Mouse (Mus musculus) ovary, adult 18-20 months (tissue): ENCODE measurements around the gene Aig1.

Experiments
- DNase-seq: peaks from one replicate; pipeline ENCODE4 v3.0.0; 2022; ENCODE audit warnings: low spot score, mixed read lengths

The Aig1 gene

DNA sequence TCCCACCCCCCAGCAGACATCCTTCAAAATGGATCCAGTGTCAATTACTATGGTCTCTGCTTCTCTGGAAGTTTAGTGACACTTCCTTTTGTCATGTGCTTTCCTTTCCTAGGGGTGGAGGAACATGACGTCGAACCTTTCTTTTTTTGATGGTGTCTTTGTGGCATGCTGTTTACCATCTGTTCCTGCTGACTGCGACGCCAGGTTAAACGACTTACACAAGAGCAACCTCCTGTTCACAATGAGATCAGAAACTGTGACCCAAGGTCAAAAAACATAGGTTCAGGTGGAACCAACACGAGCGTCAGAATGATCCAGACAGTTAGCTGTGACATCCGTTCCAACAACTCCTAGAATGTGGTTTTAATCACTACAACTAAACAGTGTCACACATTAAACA, 166.7 kb downstream of the Aig1 start:
- DNase-seq: no peak

DNA sequence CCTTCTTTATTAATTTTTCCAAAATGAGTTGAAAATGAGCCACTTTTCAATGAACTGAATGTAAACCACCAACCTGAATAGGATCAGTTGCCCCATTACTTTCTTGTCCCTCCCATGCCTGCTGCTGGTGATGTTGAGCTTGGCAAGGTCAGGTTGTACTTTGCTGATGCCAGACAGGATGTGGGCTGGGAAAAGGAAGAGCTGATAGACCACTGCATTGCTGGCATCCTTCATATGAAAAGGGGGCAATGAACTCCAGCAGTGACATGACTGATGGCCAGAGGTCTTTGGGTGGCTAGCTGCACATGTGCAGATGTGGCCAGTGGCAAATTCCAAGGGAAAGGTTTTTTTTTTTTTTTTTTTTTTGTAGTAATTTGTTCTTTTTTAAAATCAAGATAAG, 172.5 kb downstream of the Aig1 start:
- no peak for DNase-seq

DNA sequence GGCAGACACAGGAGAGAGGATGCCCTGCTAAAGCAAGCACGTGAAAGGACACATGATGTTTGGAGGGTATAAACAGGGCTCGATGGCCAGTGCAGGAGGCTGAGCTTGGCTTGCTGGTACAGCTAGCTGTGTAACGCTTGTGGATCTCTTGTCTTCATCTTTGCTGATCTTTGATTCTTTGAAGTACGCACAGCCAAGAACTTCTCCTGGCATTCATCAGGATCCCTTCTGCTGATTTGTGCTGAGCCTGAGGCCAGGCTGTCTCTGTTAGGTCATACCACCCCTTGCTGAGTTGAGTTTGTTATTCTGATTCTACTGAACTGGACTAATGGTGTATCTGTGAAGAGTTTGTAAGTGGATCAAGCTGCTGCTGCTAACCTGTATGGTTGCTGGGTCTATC, 175.5 kb downstream of the Aig1 start:
- DNase-seq: no peak

DNA sequence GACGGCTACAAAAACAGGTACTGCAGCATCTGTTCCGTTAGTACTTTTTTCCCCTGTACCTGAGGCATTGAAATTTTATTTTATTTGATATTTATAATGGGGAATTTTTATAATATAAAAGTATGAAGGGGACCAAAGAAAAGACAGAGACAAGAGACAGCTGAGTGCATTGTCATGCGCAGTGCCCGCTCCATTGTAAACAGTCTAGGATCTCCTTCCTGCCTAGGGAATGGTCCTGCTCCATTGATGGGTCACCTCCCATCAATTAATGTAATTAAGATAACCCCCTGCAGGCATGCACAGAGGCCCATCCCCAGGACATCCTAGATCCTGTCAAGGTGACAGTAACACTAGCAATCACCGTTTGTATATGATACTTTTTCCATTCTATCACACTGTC, 178.0 kb downstream of the Aig1 start:
- no peak for DNase-seq

DNA sequence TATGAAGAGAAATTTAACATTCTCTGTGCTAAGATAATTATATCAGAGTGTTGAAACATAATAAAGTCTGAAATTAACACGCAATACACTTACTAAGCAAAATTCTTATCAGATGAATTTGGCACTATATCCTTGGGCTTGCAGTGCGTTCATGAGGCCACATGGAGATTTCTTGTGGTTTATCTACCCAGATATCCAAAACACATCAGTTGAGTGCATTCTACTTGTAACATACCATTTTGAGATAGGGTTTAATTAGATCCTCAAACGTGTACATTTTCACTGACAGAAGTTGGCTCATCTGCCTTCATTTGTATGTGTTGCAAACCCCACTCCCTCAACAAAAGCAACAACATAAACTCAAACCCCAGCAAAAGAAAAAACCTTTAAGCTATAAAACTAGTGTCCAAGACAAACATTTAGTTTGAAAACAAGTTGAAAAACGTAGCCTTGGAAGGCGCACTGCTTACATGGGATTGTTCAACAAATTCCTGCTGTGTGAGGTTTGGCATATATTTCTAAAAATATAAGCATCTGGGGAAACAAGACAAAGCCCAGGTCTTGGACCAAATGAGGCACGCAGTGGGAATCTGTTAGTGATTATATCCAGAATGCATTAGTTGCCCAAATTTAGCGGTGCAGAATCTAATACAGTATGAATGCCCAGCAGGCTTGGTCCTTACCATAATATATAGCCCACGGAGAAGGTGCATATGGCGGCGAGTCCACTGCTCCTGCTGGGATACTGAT, 178.8 kb downstream of the Aig1 start:
- no peak for DNase-seq

DNA sequence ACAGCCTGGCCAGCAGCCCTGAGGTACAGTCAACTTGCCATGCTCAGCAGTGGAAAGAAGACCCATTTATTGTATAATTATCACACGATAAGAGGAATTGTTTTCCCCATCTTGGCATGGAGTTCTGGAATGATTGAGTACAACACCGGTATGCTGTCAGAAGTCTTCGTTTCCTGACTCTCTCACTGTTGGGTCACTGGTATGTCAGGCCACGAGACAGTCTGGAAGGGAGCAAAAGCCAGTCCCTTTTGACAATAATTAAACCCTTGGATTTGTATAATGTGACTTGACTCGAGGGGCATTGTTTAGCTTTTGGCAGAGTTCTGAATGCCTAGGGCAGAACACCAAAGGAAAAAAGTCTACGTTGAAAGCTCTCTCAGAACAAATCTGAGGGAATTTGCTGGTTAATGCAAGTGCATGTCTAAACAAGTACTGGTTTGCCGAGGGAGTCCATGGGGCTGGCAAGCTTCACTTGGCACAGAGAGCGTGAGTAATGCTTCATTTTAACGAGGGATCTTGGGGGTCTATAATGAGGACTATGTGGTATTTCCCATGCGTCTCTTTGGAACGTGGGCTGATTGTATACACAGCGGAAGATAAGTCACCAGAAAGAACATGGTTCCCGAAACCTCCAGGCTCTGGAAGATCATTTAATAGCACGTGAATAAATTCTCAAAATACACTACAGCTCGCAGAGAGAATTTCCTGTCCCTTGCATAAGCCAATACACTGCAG, 180.2 kb downstream of the Aig1 start:
- DNase-seq: no peak

DNA sequence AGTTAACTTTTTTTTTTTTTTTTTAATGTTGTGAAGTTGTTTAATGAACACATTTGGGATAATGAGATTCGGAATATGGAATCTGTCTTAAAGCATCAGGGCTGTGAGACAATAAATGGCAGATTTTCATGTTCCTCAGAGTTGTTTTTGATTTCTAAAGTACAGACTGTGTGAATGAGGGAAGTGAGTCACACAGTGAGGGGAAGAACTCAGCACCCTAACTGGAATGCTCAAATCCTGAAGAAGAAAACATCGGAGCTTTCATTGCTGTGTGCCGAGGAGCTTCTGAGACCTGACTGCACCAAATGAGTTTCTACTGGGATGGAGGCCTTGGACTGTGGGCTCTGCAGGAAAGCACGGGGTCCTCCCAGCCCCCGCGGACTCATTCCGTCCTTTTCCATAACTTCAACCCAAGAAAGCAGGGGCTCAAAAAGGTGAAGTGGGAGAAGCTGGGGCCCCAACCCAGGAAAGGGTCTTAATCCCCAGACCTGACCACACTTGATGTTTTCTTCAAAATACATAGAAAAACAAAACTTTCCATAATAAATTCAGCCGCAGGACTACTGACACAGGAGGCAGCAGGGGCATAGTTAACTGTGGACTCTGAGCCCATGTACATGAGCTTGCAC, 181.5 kb downstream of the Aig1 start:
- DNase-seq: no peak

DNA sequence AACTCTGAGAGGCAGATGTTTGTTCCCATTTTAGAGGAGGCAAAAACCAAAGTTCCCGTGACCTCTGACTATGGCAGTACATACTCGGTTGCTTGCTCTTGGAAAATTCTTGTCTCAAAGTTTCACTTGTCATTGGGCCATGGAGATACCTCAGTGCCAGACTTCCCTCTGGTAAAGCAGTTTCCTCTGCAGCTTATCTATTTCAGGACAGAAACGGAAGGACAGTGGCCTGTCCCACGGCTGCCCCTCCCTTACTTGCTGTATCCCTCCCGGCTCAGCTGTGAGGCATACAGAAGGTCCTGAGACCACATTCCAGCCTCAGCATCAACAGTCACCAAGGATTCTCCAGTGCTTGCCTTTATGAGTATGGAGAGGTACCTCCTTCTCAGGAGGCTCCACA, 182.7 kb downstream of the Aig1 start:
- no peak for DNase-seq

DNA sequence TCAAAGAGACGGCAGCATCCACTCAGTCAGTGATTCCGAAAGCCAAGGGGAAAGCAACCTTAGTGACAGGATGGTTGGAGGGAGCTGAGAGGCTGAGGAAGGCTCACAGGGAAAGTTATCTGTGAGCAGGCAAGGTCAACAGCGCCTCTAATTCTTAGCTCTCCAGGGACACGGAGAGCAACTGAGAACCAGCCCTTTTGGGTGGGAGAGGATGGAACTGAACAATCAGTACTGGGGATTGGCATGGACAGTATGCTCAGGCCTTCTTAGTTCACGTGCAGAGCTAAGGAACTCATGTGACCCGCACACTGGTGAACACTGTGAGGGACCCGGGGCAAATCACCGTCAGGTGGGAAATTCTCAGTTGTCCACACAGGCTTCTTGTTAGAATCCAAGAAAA, 183.4 kb downstream of the Aig1 start:
- DNase-seq: no peak

DNA sequence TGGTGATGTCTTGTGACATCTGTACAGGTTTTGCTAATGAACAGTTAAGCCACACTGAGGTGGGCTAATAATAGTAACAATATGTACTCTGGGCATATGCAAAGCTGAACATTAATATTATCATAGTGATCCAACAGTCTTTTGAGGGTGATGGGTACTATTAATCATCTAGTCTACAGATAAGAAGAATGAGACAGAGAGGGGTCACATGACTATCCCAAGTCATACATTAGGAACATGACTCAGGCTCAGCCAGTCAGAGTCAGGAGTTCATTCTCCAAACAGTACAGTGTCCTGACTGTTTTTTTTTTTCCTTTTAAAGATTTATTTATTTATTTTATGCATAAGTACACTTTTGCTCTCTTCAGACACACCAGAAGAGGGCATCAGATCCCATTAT, 184.3 kb downstream of the Aig1 start:
- no peak for DNase-seq

DNA sequence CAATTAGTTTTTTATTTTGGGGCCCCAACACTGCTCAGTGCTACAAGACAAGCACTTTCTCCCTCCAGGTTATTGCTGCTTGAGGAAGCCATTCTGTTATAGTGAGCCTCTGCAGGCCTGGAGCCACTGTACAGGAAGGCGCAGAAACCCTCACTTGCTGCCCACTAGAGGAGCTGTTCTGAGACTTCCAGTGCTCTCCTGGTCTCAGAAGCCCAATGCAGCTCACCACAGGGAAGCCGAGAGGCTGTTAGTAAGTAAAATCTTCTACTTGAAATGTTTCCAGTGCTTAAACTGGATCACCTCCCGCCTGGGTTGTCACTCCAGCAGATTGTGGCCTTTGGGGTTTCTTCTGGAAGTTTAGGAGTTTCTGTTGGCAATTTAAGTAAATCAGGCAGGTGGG, 186.2 kb downstream of the Aig1 start:
- DNase-seq: no peak

DNA sequence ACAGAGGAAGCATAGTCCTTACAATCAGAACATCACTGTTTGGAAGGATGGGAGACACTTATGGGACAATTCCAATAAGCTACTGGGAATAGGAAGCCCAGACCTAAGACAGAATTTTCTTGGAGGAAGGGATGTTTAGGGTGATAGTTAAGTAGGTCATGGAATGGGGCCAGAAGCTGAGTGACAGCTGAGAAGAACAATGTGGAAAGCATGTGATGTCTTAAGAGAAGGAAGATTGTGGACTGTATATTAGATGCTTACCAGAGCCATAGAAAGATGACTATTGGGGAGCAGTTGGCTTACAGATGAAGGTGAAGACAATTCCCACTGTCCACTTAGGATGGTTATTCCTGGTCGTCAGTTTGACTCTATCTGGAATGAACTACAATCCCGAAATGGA, 191.3 kb downstream of the Aig1 start:
- no peak for DNase-seq

DNA sequence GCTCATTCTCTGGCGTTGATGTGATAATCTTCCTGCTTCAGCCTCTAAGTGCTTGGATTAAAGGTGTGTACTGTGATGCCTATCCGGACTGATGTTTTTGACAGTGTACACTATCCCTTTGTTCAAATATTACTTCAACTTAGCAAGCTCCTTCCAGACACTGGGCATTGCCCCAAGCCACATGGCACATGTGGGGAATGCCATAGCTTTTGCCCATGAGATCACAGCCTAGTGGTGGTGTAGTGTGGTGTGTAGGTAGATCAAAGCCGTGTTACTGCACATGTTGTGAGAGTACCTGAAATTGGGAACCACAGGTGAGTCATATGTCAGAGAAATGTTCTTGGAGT, 193.8 kb downstream of the Aig1 start:
- no peak for DNase-seq

DNA sequence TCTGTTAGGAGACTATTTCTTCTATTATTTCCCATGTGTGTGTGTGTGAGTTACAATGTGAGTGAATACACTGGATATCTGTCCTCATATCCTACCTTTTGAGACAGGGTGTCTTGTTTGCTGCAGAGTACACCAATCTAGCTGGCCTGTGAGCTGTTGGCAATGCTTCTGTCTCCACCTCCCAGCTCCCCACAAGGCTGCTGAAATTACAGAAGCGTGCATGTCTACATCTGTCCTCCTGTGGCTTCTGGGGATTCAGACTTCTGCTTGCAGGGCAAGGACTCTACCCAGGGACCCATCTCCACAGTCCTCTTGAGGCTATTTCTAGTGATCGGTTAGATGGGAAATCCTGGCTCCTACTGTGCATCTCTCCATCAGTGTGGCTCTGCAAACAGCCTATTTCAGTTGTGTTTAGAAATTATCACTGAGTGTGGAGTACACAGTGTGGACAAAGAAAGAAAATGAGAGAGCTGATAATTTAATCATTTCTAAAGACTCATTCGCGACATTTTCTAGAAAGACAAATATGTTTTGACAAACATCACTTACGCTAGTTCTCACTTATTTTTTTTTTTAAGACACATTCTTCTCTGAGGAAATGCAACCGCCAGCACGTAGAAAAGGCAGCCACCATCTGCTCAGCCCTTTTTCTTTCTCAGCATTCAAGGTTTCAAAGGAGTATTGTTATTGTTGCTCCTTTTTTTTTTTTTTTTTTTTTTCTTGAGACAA, 194.3 kb downstream of the Aig1 start:
- DNase-seq: no peak

DNA sequence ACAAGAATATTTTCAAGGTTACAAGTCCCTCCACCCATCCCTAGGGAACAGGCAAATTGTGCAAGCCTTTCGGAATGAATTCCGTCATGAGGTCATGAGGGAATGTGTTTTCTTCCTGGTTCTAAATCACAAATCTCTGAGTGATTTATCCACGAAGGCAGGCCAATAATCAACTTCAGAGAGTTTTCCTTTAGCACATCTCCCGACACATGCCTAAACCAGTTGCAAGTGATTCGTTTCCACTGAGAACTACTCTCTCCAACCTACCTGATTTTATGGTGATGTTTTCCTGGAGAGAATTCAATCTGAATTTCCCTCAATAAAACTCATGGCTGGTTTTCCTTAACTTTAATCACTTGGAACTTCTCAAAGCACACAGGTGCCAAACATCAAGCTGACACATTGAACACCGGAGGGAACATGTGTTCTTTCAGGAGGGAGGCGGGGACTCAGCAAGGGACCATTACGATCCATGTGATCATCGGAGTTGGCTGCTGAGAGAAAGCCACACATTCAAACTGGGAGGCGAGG, 201.5 kb downstream of the Aig1 start:
- DNase-seq: no peak

DNA sequence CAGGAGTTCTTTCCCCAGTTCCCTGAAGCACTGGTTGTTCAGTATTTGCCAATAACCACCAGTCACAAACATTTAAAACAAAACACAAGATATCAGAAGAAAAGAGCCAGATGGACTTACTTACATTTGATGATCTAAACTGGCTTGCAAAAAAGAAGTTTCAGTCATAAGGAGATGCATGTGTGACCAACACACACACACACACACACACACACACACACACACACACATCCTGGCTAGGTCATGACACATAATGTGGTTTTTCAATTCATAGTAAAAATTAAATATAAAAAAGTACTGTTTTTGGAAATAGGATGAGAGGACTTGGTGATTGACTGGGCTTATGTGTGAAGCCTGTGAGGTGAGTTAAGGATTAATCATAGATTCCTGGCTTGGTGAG, 205.3 kb downstream of the Aig1 start:
- DNase-seq: no peak

DNA sequence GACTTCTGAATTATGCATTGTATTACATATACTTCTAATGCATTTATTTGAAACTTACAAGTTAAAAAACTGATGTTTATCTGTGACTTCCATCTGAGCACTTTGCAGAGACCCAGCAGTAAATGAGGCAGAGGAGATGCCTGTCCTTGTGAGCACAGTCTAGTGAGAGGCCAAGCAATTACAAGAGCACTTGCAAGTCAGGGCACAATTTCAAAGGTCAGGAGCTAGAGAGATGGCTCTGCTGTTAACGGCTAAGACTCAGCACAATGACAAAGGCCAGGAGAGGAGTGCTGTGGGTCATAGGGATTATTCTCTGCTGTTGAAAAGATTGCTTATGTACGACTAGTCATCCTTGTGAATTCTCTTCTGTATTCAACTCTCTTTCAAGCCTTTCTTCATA, 209.0 kb downstream of the Aig1 start:
- DNase-seq: no peak

DNA sequence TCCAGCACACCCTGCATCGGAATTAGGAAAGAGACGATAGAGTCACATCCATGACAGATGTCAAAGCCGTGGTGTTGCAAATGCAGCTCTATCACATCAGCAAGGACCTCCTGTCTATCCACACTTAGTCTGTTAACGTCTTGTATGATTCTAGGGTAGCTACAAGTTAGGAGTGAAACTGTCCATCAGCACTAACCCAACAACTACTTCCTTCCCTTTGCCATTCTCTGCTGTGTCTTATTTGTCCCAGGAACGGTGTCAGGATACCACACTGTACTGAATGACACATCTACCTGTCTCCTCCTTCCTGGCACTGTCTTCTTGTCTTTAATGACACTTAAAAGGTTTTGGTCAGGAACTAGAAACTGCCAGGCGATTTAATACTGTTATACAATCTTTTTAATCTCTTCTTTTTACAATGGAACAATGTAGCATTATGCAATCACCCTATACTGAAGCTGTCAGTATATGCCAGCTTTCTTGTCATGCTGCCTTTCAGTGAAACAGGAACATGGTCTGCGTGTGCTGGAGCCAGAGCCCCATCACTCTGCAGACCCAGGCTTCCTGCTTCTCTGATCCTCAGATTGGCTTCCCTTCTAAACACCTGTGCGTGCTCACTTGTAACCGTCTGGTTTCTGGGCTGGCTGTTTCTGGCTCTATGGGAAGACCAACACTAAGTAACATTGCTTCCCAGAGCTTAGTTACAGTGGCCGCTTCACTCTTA, 214.9 kb downstream of the Aig1 start:
- no peak for DNase-seq

DNA sequence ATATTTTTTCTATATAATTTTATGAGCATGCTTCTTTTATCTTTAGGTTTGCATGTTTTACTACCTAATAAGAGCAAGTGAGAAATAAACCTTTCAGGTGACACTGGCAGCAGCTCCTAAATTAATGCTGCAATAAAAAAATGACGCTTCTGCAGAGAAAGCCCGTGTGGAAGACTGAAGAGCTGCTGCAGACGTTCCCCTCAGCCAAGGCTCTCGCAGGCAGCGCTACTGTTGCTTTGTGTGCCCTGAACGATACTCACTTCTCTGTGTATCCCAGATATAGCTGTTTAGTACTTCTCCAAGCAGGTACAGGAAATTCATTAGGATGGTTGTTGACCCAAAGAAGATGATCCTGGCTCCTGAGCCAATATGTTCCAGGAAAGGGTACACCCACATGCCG, 215.5 kb downstream of the Aig1 start:
- no peak for DNase-seq

DNA sequence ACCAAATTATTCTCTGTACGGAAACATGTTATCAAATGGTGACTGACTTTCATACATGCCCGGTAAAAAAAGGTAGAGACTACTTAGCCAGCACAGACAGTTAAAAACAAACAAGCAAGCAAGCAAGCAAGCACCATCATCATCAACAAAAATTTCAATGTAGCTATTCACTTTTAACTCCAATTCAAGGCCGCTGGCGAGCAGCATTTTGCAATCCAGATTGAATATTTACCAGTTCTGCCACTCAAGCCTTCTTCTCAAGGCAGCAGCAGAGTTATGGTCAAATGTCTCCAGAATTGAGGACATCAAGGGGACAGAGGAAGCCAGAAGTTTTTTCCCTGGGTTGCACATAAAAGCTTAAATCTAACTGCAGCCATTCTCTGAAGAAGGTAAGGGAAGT, 216.7 kb downstream of the Aig1 start:
- no peak for DNase-seq

DNA sequence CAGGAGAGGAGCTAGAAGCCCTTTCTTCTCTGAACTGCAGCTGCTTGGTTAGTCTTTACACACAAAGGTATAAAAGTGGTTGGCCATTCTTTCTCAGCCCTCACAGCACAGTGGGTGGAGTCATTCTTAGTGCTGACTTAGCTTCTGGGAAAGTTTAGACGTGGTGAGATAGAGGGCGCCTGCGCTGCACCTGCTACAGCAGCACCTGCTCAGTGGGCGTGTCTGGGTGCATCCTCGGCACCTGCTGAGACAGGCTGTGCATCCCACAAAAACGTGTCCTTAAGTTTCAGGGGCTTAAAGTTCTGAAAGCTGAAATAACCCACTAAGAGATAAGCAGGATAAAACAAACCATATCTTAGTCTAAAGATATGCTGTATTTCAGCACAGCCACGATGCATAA, 227.0 kb downstream of the Aig1 start:
- no peak for DNase-seq

DNA sequence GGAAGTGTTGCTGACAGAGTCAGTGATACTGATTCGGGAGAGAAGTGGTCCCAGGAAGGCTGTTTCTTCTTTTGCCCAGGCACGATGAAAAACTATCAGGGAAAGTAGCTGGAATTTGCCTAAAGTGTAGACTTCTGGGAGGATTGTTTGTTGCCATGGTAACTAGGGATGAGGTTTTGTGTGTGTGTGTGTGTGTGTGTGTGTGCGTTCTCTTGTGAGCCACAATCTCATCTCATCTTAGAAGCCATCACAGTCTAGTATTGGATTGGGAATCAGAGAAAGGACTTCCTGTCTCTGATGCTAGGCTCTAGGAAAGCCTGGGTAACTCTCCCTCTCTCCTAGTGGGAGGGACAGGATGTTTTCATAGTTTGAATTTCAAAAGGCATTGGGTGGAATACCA, 237.0 kb downstream of the Aig1 start:
- DNase-seq: no peak
